Mouse (Mus musculus): Measurements from ENCODE around the gene Gpatch2l. TPM values are rescaled to one million over a fixed set of nuclear protein-coding genes. Genes with fewer than 3 reads are reported as not detected.

Gpatch2l gene
- total RNA-seq, 1 experiment, result 13.4 TPM

DNA sequence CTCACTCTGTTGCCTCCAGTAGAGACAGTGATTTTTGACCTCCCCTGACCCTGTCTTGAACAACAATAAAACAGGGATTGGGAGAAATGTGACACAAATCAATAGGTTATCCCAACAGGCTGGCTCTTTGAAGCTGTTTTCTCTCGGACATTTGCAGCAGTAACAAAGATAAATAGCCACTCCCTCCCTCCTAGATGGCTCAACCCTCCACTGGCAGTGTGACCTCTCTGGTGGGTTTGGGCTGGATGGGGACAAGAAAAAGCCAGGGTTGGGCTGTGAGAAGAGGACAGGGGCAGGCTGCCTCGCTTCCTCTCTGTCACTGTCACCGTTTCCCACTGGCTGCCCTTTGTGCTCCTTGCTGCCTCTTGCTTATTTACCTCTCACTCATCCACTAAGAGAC, 82.6 kb downstream of the Gpatch2l start:
- no peak for TF ChIP-seq MAFK (IDR thresholded peaks at IDR 0.05; ENCODE audit: insufficient read depth, low read depth, low read length)
- no peak for TF ChIP-seq ZC3H11A (IDR thresholded peaks at IDR 0.05; ENCODE audit: borderline replicate concordance, low read depth, low read length)
- TF ChIP-seq ZNF384 (IDR thresholded peaks at IDR 0.05; ENCODE audit: low read depth, low read length), result no peak
- TF ChIP-seq CHD2 (IDR thresholded peaks at IDR 0.05; ENCODE audit: low read depth, low read length), result no peak
- no peak for TF ChIP-seq HCFC1 (IDR thresholded peaks at IDR 0.05; ENCODE audit: borderline replicate concordance, insufficient read depth, low read length)
- in situ Hi-C loops (cut with MboI; ENCODE audit: low sequenced_read_pairs in 2 of 2, unreplicated experiment in 2 of 2), result loop anchor here in 1 of 2 experiments (25.0 kb wide), 1 partner anchor 288 kb away; no protein-coding TSS in a partner anchor
- no peaks in the 10 kb centered on the region for H3K9me3 ChIP-seq (ENCODE audit: control insufficient read depth, insufficient read depth, low read depth, low read length)
- DNase-seq (ENCODE audit: low read depth, low spot score), result no peak
- H3K9ac ChIP-seq (ENCODE audit: insufficient read depth, low read depth, low read length, poor library complexity, severe bottlenecking), result no peak overlapping the region
- no peaks in the 10 kb centered on the region for H3K36me3 ChIP-seq (ENCODE audit: control insufficient read depth, insufficient read depth, low read length, poor library complexity, severe bottlenecking)
- H3K27ac ChIP-seq (ENCODE audit: insufficient read depth, low read depth, low read length, poor library complexity, severe bottlenecking), result no peak overlapping the region
- H3K4me3 ChIP-seq (ENCODE audit: insufficient read depth in 1 of 2, low read depth in 1 of 2, low read length in 2 of 2, poor library complexity in 1 of 2, severe bottlenecking in 1 of 2), result no peak overlapping the region
- H3K4me1 ChIP-seq (ENCODE audit: control insufficient read depth in 2 of 2, insufficient read depth in 2 of 2, low read length in 2 of 2, poor library complexity in 1 of 2), result peaks cover 7 to 10% of the 10 kb centered on the region in 2 experiments; a peak in 3 of 4 replicates

DNA sequence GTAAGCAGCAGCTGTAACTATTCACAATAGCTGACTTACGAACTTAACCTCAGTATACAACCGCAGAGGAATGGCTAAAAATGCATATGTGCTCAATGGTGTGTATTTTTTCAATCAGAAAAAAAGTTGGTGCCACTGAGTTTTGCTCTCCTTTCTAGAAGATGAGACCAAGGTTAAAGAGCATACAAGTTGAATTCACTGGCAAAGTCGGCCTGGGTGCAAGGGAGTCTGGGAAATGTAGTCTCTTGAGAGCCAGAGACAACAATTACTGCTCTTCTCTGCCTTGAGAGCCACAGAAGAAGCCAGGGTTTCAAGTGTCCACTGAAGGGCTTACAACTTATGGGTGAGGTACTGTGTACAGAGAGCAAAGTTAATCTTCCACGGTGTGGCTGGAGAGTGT, 88.2 kb downstream of the Gpatch2l start:
- peaks cover 4 to 9% of the 10 kb centered on the region in 2 experiments; a peak in 3 of 4 replicates for H3K4me1 ChIP-seq (ENCODE audit: control insufficient read depth in 2 of 2, insufficient read depth in 2 of 2, low read length in 2 of 2, poor library complexity in 1 of 2)
- H3K36me3 ChIP-seq (ENCODE audit: control insufficient read depth, insufficient read depth, low read length, poor library complexity, severe bottlenecking), result no peaks in the 10 kb centered on the region
- in situ Hi-C loops (cut with MboI; ENCODE audit: low sequenced_read_pairs in 2 of 2, unreplicated experiment in 2 of 2), result no loop called here
- H3K27ac ChIP-seq (ENCODE audit: insufficient read depth, low read depth, low read length, poor library complexity, severe bottlenecking), result no peak overlapping the region
- TF ChIP-seq MAFK (IDR thresholded peaks at IDR 0.05; ENCODE audit: insufficient read depth, low read depth, low read length) (no peak), ZNF384 (IDR thresholded peaks at IDR 0.05; ENCODE audit: low read depth, low read length) (no peak), HCFC1 (IDR thresholded peaks at IDR 0.05; ENCODE audit: borderline replicate concordance, insufficient read depth, low read length) (peak; percentile 83)
- no peak for DNase-seq (ENCODE audit: low read depth, low spot score)
- H3K9me3 ChIP-seq (ENCODE audit: control insufficient read depth, insufficient read depth, low read depth, low read length), result no peaks in the 10 kb centered on the region
- H3K4me3 ChIP-seq (ENCODE audit: insufficient read depth in 1 of 2, low read depth in 1 of 2, low read length in 2 of 2, poor library complexity in 1 of 2, severe bottlenecking in 1 of 2), result no peak overlapping the region
- H3K9ac ChIP-seq (ENCODE audit: insufficient read depth, low read depth, low read length, poor library complexity, severe bottlenecking), result no peak overlapping the region

GRCm38 (mm10) chr12:86330684-86331083, 89.0 kb downstream of the Gpatch2l start:
- Histone ChIP-seq H3K27ac (ENCODE audit: insufficient read depth, low read depth, low read length, poor library complexity, severe bottlenecking) (no peak overlapping the region), H3K4me1 (ENCODE audit: control insufficient read depth in 2 of 2, insufficient read depth in 2 of 2, low read length in 2 of 2, poor library complexity in 1 of 2) (peaks cover 4 to 9% of the 10 kb centered on the region in 2 experiments; a peak in 3 of 4 replicates), H3K9ac (ENCODE audit: insufficient read depth, low read depth, low read length, poor library complexity, severe bottlenecking) (no peak overlapping the region), H3K4me3 (ENCODE audit: insufficient read depth in 1 of 2, low read depth in 1 of 2, low read length in 2 of 2, poor library complexity in 1 of 2, severe bottlenecking in 1 of 2) (no peak overlapping the region), H3K9me3 (ENCODE audit: control insufficient read depth, insufficient read depth, low read depth, low read length) (no peaks in the 10 kb centered on the region), H3K36me3 (ENCODE audit: control insufficient read depth, insufficient read depth, low read length, poor library complexity, severe bottlenecking) (no peaks in the 10 kb centered on the region)
- TF ChIP-seq ZNF384 (IDR thresholded peaks at IDR 0.05; ENCODE audit: low read depth, low read length) (no peak), ZC3H11A (IDR thresholded peaks at IDR 0.05; ENCODE audit: borderline replicate concordance, low read depth, low read length) (no peak), MAFK (IDR thresholded peaks at IDR 0.05; ENCODE audit: insufficient read depth, low read depth, low read length) (no peak), CHD2 (IDR thresholded peaks at IDR 0.05; ENCODE audit: low read depth, low read length) (no peak), HCFC1 (IDR thresholded peaks at IDR 0.05; ENCODE audit: borderline replicate concordance, insufficient read depth, low read length) (no peak)
- in situ Hi-C loops (cut with MboI; ENCODE audit: low sequenced_read_pairs in 2 of 2, unreplicated experiment in 2 of 2), result no loop called here
- DNase-seq (ENCODE audit: low read depth, low spot score), result no peak

DNA sequence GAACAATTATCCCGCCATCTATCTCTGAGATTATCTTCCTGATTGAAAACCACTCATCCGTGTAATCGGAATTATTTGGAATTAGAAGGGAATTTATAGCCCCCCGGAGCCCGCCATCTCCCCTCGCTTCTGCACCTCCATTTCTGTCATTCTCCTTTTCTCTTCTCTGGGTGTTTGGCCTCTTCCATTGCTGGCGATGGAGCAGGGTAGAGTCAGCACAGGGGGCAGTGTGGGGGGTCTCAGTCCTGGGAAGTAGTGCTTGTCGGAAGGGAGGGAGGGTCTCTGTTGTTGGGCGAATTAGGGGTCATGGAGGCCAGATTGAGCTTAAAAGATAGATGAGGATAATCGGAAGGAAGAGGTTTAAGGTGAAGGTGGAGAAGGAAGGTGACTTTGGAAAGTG, 89.6 kb downstream of the Gpatch2l start:
- peak overlapping the region in 1 of 2 experiments; percentile 18; a peak in 1 of 4 replicates for H3K4me3 ChIP-seq (ENCODE audit: insufficient read depth in 1 of 2, low read depth in 1 of 2, low read length in 2 of 2, poor library complexity in 1 of 2, severe bottlenecking in 1 of 2)
- no peak for DNase-seq (ENCODE audit: low read depth, low spot score)
- H3K4me1 ChIP-seq (ENCODE audit: control insufficient read depth in 2 of 2, insufficient read depth in 2 of 2, low read length in 2 of 2, poor library complexity in 1 of 2), result peaks cover 4 to 9% of the 10 kb centered on the region in 2 experiments; a peak in 3 of 4 replicates
- in situ Hi-C loops (cut with MboI; ENCODE audit: low sequenced_read_pairs in 2 of 2, unreplicated experiment in 2 of 2), result no loop called here
- H3K9me3 ChIP-seq (ENCODE audit: control insufficient read depth, insufficient read depth, low read depth, low read length), result no peaks in the 10 kb centered on the region
- no peak overlapping the region for H3K9ac ChIP-seq (ENCODE audit: insufficient read depth, low read depth, low read length, poor library complexity, severe bottlenecking)
- TF ChIP-seq CHD2 (IDR thresholded peaks at IDR 0.05; ENCODE audit: low read depth, low read length) (no peak), ZC3H11A (IDR thresholded peaks at IDR 0.05; ENCODE audit: borderline replicate concordance, low read depth, low read length) (no peak), HCFC1 (IDR thresholded peaks at IDR 0.05; ENCODE audit: borderline replicate concordance, insufficient read depth, low read length) (no peak), ZNF384 (IDR thresholded peaks at IDR 0.05; ENCODE audit: low read depth, low read length) (no peak), MAFK (IDR thresholded peaks at IDR 0.05; ENCODE audit: insufficient read depth, low read depth, low read length) (no peak)
- H3K27ac ChIP-seq (ENCODE audit: insufficient read depth, low read depth, low read length, poor library complexity, severe bottlenecking), result no peak overlapping the region
- H3K36me3 ChIP-seq (ENCODE audit: control insufficient read depth, insufficient read depth, low read length, poor library complexity, severe bottlenecking), result no peaks in the 10 kb centered on the region

DNA sequence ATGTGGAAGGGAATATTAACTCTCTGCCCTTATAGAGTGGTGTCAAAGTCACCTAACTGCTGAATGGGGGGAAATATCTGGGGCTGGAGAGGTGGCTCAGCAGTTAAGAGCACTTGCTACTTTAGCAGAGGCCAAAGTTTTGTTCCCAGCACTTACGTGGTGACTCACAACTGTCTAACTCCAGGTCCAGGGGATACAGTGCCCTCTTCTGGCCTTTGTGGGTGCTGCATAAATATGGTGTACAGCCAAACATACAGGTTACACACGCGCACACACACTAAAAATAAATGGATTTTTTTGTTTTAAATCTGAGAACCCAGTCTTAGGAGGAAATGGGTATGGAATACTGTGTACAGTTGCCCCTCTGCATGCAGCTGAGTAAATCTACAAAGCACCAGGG, 94.6 kb downstream of the Gpatch2l start:
- TF ChIP-seq ZNF384 (IDR thresholded peaks at IDR 0.05; ENCODE audit: low read depth, low read length) (no peak), HCFC1 (IDR thresholded peaks at IDR 0.05; ENCODE audit: borderline replicate concordance, insufficient read depth, low read length) (no peak), ZC3H11A (IDR thresholded peaks at IDR 0.05; ENCODE audit: borderline replicate concordance, low read depth, low read length) (no peak)
- Histone ChIP-seq H3K36me3 (ENCODE audit: control insufficient read depth, insufficient read depth, low read length, poor library complexity, severe bottlenecking) (no peaks in the 10 kb centered on the region), H3K4me1 (ENCODE audit: control insufficient read depth in 2 of 2, insufficient read depth in 2 of 2, low read length in 2 of 2, poor library complexity in 1 of 2) (no peaks in the 10 kb centered on the region), H3K27ac (ENCODE audit: insufficient read depth, low read depth, low read length, poor library complexity, severe bottlenecking) (no peak overlapping the region), H3K9ac (ENCODE audit: insufficient read depth, low read depth, low read length, poor library complexity, severe bottlenecking) (no peak overlapping the region), H3K9me3 (ENCODE audit: control insufficient read depth, insufficient read depth, low read depth, low read length) (no peaks in the 10 kb centered on the region), H3K4me3 (ENCODE audit: insufficient read depth in 1 of 2, low read depth in 1 of 2, low read length in 2 of 2, poor library complexity in 1 of 2, severe bottlenecking in 1 of 2) (no peak overlapping the region)
- DNase-seq (ENCODE audit: low read depth, low spot score), result peak; percentile 36
- in situ Hi-C loops (cut with MboI; ENCODE audit: low sequenced_read_pairs in 2 of 2, unreplicated experiment in 2 of 2), result no loop called here

All from ES-E14 (cell line).